Mouse (Mus musculus): Measurements from ENCODE around the gene Cish.

GRCm38 (mm10) chr9:107303121-107303820 lies 7.4 kb downstream of the Cish start:
- no peak for TF ChIP-seq CTCF (IDR thresholded peaks at IDR 0.05; ENCODE audit: control insufficient read depth, insufficient read depth, low read length)
- TF ChIP-seq POLR2A (IDR thresholded peaks at IDR 0.05; ENCODE audit: borderline replicate concordance, control insufficient read depth, low read depth, low read length), result no peak

Measured in bone marrow, adult 2 months (tissue).